Mouse (Mus musculus) heart, embryonic 11.5 days (tissue): ENCODE data around the gene Slc12a3. TPM values are rescaled to one million over a fixed set of nuclear protein-coding genes. Genes with fewer than 3 reads are reported as not detected.
"Not testable (repeated sequence)": the region's sequence is repeated elsewhere in the genome, so short reads cannot be mapped to it uniquely, and the experiment has no call there.

ENCODE experiments used
- ATAC-seq: fragments of 200-750 bp; cut with Nextera tagmentation; replicated peaks from 2 replicates; pipeline ENCODE4 v1.8.0; 2017; ENCODE audit warnings: moderate library complexity; ENCODE audit not compliant: insufficient number of reproducible peaks, low FRiP score, low TSS enrichment
- H3K27ac ChIP-seq: fragments of 300-500 bp; sonication (generic); 2 replicates; pipeline ENCODE4 v1.5.1; 2014; ENCODE audit warnings: mild to moderate bottlenecking, low read depth, low read length
- H3K27me3 ChIP-seq: fragments of 300-500 bp; sonication (generic); 2 replicates; pipeline ENCODE4 v1.6.1; 2014; ENCODE audit warnings: mild to moderate bottlenecking, low read length, mixed read lengths; ENCODE audit not compliant: control insufficient read depth, insufficient read depth
- H3K36me3 ChIP-seq: fragments of 300-500 bp; sonication (generic); 2 replicates; pipeline ENCODE4 v1.6.1; 2014; ENCODE audit warnings: mild to moderate bottlenecking, low read length, moderate library complexity, mixed read lengths; ENCODE audit not compliant: control insufficient read depth, insufficient read depth
- H3K4me1 ChIP-seq: fragments of 300-500 bp; sonication (generic); 2 replicates; pipeline ENCODE4 v1.6.1; 2014; ENCODE audit warnings: low read length; ENCODE audit not compliant: control insufficient read depth, insufficient read depth
- H3K4me2 ChIP-seq: fragments of 300-500 bp; sonication (generic); 2 replicates; pipeline ENCODE4 v1.6.1; 2014; ENCODE audit warnings: mild to moderate bottlenecking, moderate library complexity
- H3K4me3 ChIP-seq: fragments of 300-500 bp; sonication (generic); 2 replicates; pipeline ENCODE4 v1.5.1; 2014; ENCODE audit warnings: low read depth, low read length
- H3K9ac ChIP-seq: fragments of 300-500 bp; sonication (generic); 2 replicates; pipeline ENCODE4 v1.6.1; 2014; ENCODE audit warnings: mild to moderate bottlenecking, low read depth, low read length, moderate library complexity
- H3K9me3 ChIP-seq: fragments of 300-500 bp; sonication (generic); replicated peaks from 2 replicates; pipeline ENCODE4 v1.6.1; 2016; ENCODE audit warnings: low read length; ENCODE audit not compliant: control insufficient read depth
- WGBS: fragments of 180-500 bp; shearing (Covaris S2); extraction: QIAGEN DNeasy Blood & Tissue Kit; methylation state at CpG from one replicate; pipeline ENCODE4 v1.1.7; 2014; ENCODE audit not compliant: insufficient replicate concordance; 5-methylcytosine and 5-hydroxymethylcytosine counted together
- polyA plus RNA-seq: library from polyadenylated mRNA; unstranded; fragments of >200 nt; fragmentation: Nextera tagmentation; extraction: Ambion mirVana; gene quantifications from 2 replicates; pipeline ENCODE4 v1.2.1, GENCODE M21; 2014

The Slc12a3 gene
- polyA plus RNA-seq, 1 experiment from 2014 or later, result 0.20 TPM

GRCm38 (mm10) chr8:94392147-94392546 lies 63.1 kb downstream of the Slc12a3 start:
- no peaks in the 10 kb centered on the region for H3K27me3 ChIP-seq
- ATAC-seq, result no peak
- H3K4me1 ChIP-seq, result peaks cover 17% of the 10 kb centered on the region; the same call in 1 of the 2 replicates
- 0 out of 2 replicates have a peak overlapping the region, but pooled peaks have one; percentile 50 for H3K27ac ChIP-seq
- 78% methylated on average over 12 of the region's 12 CpGs for WGBS
- no peak overlapping the region for H3K4me2 ChIP-seq
- H3K9me3 ChIP-seq, result no peaks in the 10 kb centered on the region
- H3K36me3 ChIP-seq, result peaks cover 46% of the 10 kb centered on the region
- no peak overlapping the region for H3K4me3 ChIP-seq
- no peak overlapping the region for H3K9ac ChIP-seq

GRCm38 (mm10) chr8:94392648-94393047 lies 63.6 kb downstream of the Slc12a3 start:
- Histone ChIP-seq H3K4me1 (peaks cover 15% of the 10 kb centered on the region; the same call in 1 of the 2 replicates), H3K4me2 (no peak overlapping the region), H3K9me3 (no peaks in the 10 kb centered on the region), H3K27ac (0 out of 2 replicates have a peak overlapping the region, but pooled peaks have one; percentile 50), H3K36me3 (peaks cover 46% of the 10 kb centered on the region), H3K4me3 (no peak overlapping the region), H3K27me3 (no peaks in the 10 kb centered on the region), H3K9ac (peak overlapping the region; percentile 22; the same call in 1 of the 2 replicates)
- WGBS, result 27% methylated on average over 6 of the region's 6 CpGs
- ATAC-seq, result no peak

- H3K9me3 ChIP-seq, result no peaks in the 10 kb centered on the region
- no peak overlapping the region for H3K27ac ChIP-seq
- H3K4me2 ChIP-seq, result no peak overlapping the region
- WGBS, result 82% methylated on average over 6 of the region's 6 CpGs
- peaks cover 9% of the 10 kb centered on the region; the same call in 1 of the 2 replicates for H3K4me1 ChIP-seq
- H3K9ac ChIP-seq, result no peak overlapping the region
- no peak for ATAC-seq
- no peak overlapping the region for H3K4me3 ChIP-seq
- H3K27me3 ChIP-seq, result no peaks in the 10 kb centered on the region
- peaks cover 39% of the 10 kb centered on the region for H3K36me3 ChIP-seq
These were observed 67.0 kb downstream of the Slc12a3 start for GRCm38 (mm10) chr8:94395851-94396540.

- peaks cover 28% of the 10 kb centered on the region for H3K36me3 ChIP-seq
- H3K27ac ChIP-seq, result no peak overlapping the region
- no peak for ATAC-seq
- peaks cover 7% of the 10 kb centered on the region; the same call in 1 of the 2 replicates for H3K4me1 ChIP-seq
- 57% methylated on average over 11 of the region's 11 CpGs for WGBS
- no peak overlapping the region for H3K4me2 ChIP-seq
- H3K4me3 ChIP-seq, result no peak overlapping the region
- no peaks in the 10 kb centered on the region for H3K9me3 ChIP-seq
- H3K9ac ChIP-seq, result no peak overlapping the region
- no peaks in the 10 kb centered on the region for H3K27me3 ChIP-seq
These were observed 68.1 kb downstream of the Slc12a3 start for GRCm38 (mm10) chr8:94396964-94397657.

GRCm38 (mm10) chr8:94398587-94398986 lies 69.6 kb downstream of the Slc12a3 start:
- H3K9me3 ChIP-seq, result no peaks in the 10 kb centered on the region
- H3K4me3 ChIP-seq, result no peak overlapping the region
- peaks cover 20% of the 10 kb centered on the region for H3K36me3 ChIP-seq
- H3K4me1 ChIP-seq, result no peaks in the 10 kb centered on the region
- no peak for ATAC-seq
- no peak overlapping the region for H3K27ac ChIP-seq
- H3K9ac ChIP-seq, result no peak overlapping the region
- no peaks in the 10 kb centered on the region for H3K27me3 ChIP-seq
- WGBS, result 73% methylated on average over 6 of the region's 6 CpGs
- no peak overlapping the region for H3K4me2 ChIP-seq

GRCm38 (mm10) chr8:94399361-94399953 lies 70.5 kb downstream of the Slc12a3 start:
- H3K4me2 ChIP-seq, result no peak overlapping the region
- peaks cover 13% of the 10 kb centered on the region for H3K36me3 ChIP-seq
- no peak overlapping the region for H3K4me3 ChIP-seq
- no peak for ATAC-seq
- no peaks in the 10 kb centered on the region for H3K4me1 ChIP-seq
- no peak overlapping the region for H3K9ac ChIP-seq
- H3K9me3 ChIP-seq, result no peaks in the 10 kb centered on the region
- H3K27me3 ChIP-seq, result no peaks in the 10 kb centered on the region
- WGBS, result 60% methylated on average over 3 of the region's 3 CpGs
- H3K27ac ChIP-seq, result no peak overlapping the region

GRCm38 (mm10) chr8:94399957-94400356 lies 71.0 kb downstream of the Slc12a3 start:
- not testable (repeated sequence) for H3K9ac ChIP-seq, H3K36me3 ChIP-seq, H3K9me3 ChIP-seq, H3K27ac ChIP-seq, H3K27me3 ChIP-seq, H3K4me3 ChIP-seq, ATAC-seq, H3K4me2 ChIP-seq, H3K4me1 ChIP-seq
- WGBS, result 66% methylated on average over 2 of the region's 2 CpGs

GRCm38 (mm10) chr8:94408443-94409080 lies 79.6 kb downstream of the Slc12a3 start:
- 21% methylated on average over 8 of the region's 8 CpGs for WGBS
- Histone ChIP-seq H3K27ac (no peak overlapping the region), H3K9ac (no peak overlapping the region), H3K27me3 (no peaks in the 10 kb centered on the region; the same call in 1 of the 2 replicates), H3K4me2 (no peak overlapping the region), H3K4me3 (no peak overlapping the region), H3K9me3 (no peaks in the 10 kb centered on the region), H3K36me3 (no peaks in the 10 kb centered on the region), H3K4me1 (peaks cover 9% of the 10 kb centered on the region)
- ATAC-seq, result no peak
